Mouse (Mus musculus) layer of hippocampus, postnatal 25 days (tissue): ENCODE results near the gene Tmem263. TPM values are rescaled to one million over a fixed set of nuclear protein-coding genes. Genes with fewer than 3 reads are reported as not detected.

Experiments used
- DNase-seq, 2 experiments: peaks; one replicate each; pipeline ENCODE4 v3.0.0; 2022; ENCODE audit warnings: mixed read lengths in 2 of 2, low spot score in 1 of 2; ENCODE audit errors: extremely low spot score in 1 of 2
- total RNA-seq, 2 experiments: library from RNA; stranded (reverse); gene quantifications; 2 replicates each; pipeline ENCODE4 v1.2.3; 2021

Tmem263 gene
- 10 to 100 TPM; 25.6 to 27.5 TPM for total RNA-seq

DNA sequence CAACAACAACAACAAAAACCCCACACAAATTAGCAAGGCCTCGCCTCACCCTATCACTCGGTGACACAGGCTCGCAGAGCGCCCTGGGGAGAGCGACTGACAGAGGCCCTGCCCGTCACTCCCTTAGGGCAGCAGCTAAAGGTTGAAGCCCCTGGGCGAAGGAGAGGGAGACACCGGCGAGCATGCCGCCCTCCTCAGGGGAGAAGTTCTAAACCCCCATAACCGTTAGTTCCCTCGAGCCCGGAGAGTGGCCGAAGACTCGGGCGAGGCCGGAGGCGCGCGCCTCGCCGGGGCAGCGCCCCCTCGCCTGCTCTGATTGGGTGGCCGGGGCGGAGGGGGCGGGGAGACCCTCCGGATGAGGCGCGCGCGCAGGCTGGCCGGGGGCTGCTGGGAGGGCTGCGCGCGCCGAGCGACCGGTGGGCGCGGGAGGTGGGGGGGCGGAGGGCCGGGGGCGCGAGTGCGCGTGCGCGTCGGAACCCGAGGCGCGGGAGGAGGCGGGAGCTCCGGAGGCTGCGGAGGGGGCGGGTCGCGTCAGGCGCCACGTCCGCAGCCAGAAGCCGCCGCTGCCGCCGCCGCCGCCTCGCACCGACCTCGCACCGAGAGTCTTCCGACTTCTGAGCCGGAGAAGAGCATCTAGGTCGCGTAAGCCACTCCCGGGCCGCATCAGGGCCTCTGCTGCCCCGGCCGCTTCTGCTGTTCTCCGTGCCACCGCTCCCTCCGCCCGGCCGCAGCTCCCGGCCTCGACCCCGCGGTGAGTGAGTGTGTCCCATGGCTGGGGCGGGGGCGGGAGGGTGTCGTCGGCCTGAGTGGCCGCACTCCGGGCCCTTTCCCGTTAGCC lies at the start of gene Tmem263, which contains the start of gene Fhl4:
Gene Tmem263 (plus strand): TSS at position 381 of the 838 bp plus-strand sequence.
Gene Fhl4 (minus strand): TSS at position 249 of the 838 bp plus-strand sequence.
- DNase-seq, result peak; percentile 61 to 67

DNA sequence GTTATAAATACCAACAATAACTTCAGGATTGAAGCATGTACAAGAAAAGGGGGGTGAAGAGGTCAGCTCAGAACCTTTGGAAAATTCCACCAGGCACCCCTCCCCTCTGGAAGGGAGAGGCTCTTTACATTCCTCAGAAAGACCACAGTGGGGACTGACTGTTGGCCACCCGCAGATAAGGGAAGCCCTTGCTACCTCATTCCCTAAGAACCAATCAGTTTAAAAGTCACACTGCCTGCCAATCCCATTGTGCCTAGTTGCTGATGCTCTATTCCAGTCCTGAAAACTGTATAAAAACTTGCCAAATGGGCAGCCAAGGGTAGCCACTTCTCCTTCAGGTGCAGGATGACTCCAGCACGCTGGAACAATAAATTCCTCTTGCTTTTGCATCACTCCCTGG lies 47.6 kb upstream of the Tmem263 start:
- no peak for DNase-seq

DNA sequence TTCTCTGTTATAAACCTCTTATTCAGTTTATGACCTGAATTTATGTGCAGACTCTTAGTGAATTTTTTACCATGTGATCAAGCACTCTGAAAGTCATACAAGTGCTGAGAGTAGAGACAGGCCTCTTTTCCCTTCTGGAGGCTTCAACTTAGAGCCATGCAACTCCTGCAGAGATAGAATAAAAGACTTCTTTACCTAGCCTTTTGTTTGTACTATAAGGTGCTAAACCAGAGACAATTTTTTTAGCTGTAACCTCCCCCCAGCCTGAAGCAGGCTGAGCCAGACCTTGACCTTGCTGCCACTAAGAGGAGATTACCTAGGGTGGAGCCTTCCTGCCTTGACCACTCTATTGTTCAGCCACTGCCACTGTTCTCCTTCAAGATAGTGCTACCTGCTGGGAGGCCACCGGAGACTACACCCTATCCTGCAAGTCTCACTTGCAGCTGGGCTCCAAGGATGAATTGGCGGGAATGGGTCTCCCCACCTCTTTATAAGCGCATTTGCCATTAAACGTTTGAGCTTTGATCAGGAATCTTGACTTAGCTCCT lies 30.7 kb upstream of the Tmem263 start:
- no peak for DNase-seq

DNA sequence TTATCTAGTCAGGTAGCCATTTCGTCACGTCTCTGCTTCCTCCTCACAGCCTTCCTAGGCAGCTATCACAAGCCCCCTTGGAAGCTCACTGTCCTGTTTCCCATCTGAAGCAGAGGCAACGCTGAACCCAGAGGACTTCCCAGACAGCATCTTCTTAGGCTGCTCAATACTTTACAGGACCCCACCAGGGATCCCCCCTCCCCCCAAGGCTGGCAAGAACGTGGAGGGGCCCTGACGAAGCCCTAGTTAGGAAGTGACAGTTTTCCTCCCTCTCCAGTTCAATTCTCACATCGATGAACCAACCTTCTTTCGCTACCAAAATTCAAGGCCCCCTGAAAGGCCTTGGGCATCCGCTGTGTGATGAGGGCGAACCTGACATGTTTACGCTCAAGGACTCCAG lies 586 bp upstream of the Tmem263 start:
- DNase-seq, result no peak

DNA sequence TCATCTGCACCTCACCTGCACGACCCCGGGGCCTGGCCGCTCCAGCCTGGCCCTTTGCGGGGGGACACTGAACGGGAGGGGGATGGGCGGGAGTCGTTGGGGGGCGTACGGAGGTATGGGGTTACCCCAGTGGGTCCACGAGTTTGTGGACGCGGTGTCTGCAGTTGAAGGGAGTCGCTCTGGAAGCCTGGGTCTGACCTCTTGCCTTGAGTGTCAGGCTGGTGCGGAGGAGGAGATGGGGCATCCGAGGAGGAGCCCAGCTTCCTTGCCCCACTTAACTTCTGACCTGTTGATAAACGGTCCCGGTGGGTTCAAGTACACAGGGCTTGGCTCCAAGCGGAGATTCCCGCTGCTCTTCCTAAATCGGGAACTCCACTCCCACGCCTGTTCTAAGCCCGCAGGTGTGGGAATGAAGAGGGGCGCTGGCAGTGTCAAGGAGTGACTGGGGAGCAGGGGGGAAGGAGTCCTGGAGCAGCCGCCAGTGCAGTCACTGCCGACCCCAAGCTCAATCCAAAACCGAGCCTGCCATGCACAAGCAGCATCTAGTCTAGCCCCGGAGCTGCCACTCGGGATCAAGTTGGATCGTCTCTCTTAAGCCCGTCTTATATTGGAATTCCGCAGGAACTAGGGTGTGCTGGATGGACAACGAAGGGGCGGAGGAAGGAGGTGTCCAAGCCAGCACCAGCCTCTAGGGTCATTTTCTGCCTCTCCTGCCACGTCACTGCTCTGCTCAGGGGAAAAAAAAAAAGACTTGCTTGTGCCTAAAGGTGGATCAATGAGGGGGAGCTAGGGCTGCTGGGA lies 858 bp downstream of the Tmem263 start:
- DNase-seq, result peak in 1 of 2 experiments; percentile 8

DNA sequence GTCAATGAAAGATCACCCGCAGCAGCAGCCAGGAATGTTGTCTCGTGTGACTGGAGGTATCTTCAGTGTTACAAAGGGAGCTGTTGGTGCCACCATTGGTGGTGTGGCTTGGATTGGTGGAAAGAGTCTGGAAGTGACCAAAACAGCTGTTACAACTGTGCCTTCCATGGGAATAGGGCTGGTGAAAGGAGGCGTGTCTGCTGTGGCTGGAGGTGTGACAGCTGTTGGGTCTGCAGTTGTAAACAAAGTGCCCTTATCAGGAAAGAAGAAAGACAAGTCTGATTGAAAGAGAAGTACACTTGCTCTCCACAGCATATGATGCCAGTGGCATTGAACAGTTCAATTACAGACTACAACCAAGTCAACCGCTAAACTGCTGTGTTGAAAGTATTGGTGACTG lies 12.0 kb downstream of the Tmem263 start:
- no peak for DNase-seq

DNA sequence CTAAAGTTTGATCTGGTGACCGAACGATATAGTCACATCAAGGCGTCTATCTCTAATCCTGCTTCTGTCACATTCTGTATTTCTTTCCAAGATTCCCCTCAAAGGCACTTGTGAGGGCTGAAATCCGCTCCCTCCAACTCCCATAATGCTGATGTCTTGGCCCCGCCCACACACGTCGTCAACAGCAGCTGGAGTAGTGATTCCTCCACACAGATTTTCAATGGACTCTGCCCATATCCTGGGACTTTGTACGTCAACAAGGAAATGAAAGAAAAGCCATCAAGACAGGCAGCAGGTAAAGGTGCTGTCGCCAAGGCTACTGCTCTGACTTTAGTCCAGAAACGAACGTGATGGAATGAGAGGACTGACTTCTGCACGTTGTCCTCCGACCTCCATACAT lies 22.8 kb downstream of the Tmem263 start:
- DNase-seq, result no peak

DNA sequence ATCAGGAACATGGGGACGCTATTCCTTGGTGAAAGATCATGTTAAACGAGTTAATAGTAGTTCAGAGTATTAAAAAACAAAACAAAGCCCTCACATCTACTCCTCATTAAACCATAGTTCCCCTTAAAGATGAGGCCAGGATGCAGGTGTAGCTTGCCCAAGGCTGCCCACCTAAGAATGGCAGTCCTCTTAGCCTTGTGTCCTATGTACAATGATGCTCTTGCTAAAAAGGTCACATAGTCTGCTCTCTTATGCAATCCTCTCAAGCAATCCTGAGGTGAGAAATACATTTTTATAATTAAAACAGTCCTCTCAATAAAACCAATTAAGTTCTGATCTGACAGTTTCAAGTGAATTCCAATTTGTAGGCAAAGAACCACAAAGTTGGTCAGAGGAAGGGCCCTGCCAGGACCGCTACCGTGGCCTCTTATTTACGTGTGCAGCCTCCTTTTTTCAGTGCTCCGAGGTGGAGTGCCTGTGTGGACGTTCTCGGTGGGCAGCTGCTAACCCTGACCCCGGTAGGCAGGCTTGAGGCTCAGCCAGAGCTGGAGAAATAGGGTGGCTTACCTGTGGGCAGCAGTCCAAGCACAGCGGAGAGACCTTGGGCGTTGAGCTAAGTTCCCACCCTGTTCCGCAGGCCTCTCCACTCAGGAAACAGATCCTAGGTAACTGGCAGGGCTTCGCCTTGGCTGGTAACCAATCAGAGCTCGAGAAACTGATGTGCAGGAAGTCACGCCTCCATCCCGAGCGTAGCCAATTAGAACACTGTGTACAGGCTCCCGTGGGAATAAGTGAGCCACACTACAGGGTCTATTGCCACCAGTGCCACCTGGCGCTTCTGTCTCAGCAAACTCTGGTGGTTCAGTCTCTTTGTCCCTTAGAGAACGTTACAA lies 25.2 kb downstream of the Tmem263 start, which contains the start of gene Mterf2:
Gene Mterf2 (minus strand): TSS at position 633 of the 893 bp plus-strand sequence.
- DNase-seq, result peak; percentile 72 to 79

DNA sequence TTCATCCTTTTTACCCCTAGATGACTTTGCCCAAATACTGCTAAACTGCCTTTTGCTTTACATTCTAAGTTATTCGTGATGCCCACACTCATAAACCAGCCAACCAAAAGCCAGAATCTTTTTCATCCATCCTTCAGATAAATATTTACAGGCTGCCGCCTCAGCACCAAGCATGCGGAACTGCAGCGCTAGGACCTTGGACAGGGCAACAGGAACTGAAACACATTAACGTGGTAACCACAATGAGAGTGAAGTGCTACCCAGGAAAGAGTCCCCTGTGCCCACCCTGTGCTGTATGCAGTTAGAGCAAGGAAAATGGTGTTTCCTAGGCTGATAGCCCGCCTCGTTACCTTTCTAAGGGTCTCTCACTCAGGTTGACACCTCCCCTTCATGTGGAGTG lies 26.0 kb downstream of the Tmem263 start:
- no peak for DNase-seq

DNA sequence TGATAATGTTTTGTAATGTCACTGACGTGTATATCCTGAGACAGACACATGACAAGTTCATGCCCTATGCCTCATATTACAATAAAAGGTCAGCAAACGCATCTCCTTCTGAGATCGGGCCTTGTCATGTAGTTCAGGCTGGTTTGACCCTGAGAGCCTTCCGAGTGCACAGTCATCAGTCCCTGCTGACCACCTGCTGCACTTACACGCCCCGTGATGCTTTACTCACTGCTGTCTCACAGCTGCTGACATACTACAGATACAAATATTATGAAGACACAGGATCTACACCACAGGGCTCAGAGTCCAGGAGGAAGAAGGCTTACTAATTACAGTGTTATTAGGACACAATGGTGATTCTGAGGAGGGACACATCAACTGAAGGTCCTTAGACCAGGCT lies 34.1 kb downstream of the Tmem263 start:
- no peak for DNase-seq

DNA sequence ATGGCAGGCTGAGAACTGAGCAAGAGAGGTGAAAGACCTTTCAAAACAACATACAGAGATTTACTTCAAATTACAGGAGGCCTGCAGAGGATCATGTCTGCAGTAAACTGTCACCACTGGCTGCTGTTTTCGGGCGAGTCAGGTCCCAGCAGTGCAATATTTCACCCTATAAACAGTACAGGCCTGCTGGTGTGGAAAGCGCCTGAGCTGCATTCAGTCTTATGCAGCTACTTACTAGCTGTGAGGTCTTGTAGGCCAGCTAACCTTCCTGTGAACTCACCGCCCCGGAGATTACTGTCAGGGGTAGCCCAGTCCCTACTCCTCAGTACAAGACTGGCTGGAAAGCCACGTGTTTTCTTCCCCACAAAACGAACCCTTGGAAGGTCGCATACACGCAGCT lies 39.0 kb downstream of the Tmem263 start:
- DNase-seq, result no peak

DNA sequence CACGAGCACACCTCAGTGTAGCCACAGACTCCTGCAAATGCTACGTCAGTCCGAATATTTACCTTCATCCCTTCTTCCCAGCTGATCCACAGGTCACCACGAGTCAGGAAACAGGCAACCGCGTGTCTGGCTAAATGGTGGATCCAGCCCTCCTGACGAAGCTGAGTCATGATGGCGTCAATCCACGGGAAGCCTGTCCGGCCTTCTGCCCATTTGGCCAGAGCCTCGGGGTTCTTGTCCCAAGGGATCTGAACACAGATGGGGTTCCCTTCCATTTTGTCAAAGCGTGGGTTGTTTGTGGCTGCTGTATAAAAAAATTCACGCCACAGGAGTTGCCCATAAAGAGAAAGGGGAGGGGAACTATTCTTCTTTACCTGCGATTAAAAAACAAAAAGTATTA lies 43.9 kb downstream of the Tmem263 start:
- no peak for DNase-seq

DNA sequence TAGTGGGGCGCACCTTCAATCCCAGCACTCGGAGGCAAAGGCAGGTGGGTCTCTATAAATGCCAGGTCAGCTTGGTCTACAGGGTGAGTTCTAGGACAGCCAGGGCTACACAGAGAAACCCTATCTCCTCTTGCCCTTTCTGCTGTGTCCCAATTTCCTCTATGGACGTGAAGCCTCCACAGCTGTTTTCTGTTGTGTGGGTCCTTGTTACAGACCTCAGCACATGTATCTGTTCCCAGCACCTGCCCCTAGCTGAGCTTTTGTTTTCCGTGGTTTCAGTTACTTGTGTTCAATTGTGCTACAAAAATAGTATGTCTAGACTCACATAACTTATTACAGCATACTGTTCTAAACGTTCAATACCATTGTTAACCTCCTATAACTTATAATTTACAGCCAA lies 46.8 kb downstream of the Tmem263 start:
- DNase-seq, result no peak

DNA sequence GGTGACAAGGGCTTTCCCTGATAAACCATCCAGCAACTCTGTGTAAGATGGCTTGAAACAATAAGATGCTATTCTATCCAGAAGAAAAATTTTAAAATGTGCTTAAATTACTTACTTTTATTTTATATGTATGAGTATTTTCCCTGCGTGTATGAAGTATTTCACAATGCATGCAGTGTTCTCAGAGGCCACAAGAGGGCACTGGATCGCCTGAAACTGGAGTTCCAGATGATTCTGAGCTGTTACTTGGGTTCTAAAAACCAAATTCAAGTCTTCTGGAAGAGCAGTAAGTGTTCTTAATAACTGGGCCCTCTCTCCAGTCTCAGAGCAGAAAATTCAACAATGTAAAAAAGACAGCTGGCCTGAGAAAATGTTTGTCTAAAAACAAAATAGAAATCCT lies 51.8 kb downstream of the Tmem263 start:
- peak; percentile 29 to 68 for DNase-seq

DNA sequence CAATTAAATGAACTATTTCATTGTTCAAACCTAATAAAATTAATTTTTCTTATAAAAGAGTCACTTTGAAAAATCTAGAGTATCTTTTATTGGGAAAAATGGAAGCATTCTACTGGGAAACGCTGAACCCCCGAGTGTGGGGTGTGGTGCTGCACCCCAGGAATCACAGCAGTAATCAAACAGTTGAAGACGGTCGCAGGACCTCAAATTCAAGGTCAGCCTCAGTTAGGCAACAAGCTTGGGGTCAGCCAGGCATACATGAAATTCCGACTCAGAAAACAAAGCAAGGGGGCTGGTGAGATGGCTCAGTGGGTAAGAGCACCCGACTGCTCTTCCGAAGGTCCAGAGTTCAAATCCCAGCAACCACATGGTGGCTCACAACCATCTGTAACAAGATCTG lies 55.0 kb downstream of the Tmem263 start:
- no peak for DNase-seq

DNA sequence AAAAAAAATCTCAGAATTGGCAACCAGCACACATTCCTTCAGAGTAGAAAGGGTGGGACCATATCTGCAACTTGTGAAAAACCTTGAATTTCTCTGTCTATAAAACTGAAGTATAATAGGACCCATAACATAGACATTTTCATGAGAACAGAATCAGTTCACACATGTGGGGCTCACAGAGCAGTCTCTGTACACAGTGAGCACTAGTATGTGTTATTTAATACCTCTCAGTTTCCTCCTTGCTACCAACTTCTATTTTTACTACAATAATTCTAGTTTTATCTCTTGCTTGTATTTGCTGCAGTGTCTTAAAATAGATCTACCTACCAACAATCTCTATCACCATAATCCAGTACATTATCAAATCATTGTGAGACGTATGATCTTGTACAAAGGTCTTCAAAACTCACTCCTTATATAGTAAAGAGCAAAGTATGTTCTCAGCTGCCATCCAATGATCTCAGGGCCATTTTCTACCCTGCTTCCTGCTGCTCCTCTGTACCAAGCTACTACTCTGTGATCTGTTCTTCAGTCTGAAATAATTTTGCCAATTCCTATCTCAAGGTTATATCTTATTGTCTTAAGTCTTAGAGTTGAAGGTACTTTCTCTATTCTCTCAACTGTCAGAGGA lies 57.7 kb downstream of the Tmem263 start:
- no peak for DNase-seq

DNA sequence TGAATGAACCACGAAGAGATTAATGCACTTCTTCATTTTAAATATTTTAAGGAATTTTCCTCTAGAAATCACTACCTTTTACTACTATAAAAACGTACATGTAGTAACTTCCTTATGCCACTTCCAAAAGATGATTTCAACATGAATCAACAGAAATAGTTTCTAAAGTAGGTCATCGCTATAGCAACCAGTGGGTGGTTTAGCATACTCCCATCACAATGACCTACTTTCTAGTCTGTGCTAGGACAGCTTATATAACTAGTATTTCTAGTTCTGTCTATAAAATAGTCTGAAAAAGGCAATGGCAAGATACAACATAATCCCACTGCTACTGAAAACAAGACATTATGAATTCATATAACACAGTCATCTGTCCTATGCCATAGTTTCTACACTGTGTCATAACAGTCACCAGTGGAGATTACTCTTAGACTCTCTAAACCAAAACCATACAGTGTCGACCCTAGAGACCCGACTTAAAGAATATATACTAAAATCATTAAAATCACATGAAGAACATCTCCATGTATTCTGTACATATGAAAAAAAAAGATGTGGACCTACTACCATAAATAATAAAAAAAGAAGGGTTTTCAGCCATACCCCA lies 59.4 kb downstream of the Tmem263 start:
- no peak for DNase-seq

DNA sequence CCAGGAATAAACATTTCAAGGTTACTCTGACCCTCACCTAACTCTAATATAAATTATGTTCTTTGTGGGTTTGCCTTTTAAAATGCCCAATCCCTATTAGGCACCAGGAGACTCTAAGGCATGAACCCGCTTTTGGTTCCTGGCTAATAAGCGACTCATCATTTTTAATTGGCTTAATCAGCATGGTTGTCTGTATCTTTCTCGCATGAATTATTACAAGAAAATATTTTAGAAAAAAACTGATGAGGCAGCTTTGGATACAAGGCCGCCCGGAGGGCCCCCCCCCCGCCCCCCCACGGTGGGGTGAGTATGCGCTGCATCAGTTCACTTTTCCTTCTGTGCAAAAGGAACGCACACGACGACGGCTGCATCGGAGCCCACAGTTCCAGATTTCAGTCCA lies 62.4 kb downstream of the Tmem263 start:
- no peak for DNase-seq

DNA sequence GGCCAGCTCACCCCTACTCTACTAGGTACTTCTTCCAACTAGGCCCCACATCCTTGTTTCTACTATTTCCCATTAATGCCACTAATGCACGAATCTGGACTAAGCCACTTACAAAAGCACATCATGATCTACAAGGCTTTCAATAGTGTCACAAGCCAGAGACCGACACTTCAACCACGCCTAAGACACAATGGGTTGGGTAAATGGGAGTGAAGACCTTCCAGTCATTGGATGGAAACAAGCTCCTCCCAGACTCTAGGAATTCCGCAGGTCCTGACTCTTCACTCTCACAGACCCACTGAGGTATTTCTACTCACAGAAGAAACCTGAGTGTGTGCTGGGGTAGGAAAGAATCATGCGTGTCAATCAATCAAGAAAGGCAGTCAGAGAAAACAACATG lies 62.9 kb downstream of the Tmem263 start:
- no peak for DNase-seq
